Mouse (Mus musculus) cortical plate, adult 2 months (tissue): ENCODE measurements around the gene Ppp2r3a.

Source experiments
- CTCF ChIP-seq: fragments of 200-500 bp; IDR thresholded peaks from 2 replicates; pipeline ENCODE4 v1.5.1; 2011; ENCODE audit warnings: mild to moderate bottlenecking, control low read depth, low read length; ENCODE audit not compliant: insufficient read depth; ENCODE audit errors: extremely low read depth
- POLR2A ChIP-seq: fragments of 200-500 bp; IDR thresholded peaks from 2 replicates; pipeline ENCODE4 v1.6.1; 2011; ENCODE audit warnings: mild to moderate bottlenecking, low read length, control low read depth; ENCODE audit not compliant: insufficient read depth; ENCODE audit errors: extremely low read depth

DNA sequence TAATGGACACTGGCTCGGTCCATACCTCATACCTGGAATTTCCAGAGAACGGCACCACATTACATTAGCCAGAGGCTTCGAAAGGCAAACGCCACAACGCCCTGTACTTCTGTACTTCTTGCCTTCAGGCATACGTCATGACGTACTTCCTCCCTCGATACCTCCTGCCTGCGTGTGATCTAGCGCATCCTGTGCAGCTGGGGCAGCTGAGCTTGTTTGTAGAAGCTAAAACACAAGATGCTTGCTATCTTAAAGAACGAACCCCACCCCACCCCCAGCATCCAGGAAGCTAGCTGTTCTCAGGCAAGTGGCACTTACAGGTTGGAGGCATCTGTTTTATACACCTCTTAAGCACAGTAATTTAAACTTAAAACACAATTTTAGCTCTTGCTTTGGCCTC, 190.6 kb downstream of the Ppp2r3a start:
- TF ChIP-seq POLR2A: no peak
- no peak for TF ChIP-seq CTCF
